Mouse (Mus musculus) intestine, postnatal 0 days (tissue): ENCODE data around the gene Nphp3. TPM values are rescaled to one million over a fixed set of nuclear protein-coding genes. Genes with fewer than 3 reads are reported as not detected.

ENCODE experiments used
- ATAC-seq: fragments of 200-750 bp; cut with Nextera tagmentation; 2 replicates; pipeline ENCODE4 v1.8.0; 2017; ENCODE audit warnings: mild to moderate bottlenecking, moderate TSS enrichment, moderate library complexity
- H3K27ac ChIP-seq: fragments of 300-500 bp; sonication (generic); 2 replicates; pipeline ENCODE4 v1.5.1; 2014; ENCODE audit warnings: mild to moderate bottlenecking, low read depth, low read length, moderate library complexity
- H3K27me3 ChIP-seq: fragments of 300-500 bp; sonication (generic); replicated peaks from 2 replicates; pipeline ENCODE4 v1.6.1; 2014; ENCODE audit warnings: low read length, mixed read lengths; ENCODE audit not compliant: control insufficient read depth, insufficient read depth
- H3K36me3 ChIP-seq: fragments of 300-500 bp; sonication (generic); 2 replicates; pipeline ENCODE4 v1.6.1; 2014; ENCODE audit warnings: mild to moderate bottlenecking, moderate library complexity; ENCODE audit not compliant: control insufficient read depth, insufficient read depth
- H3K4me1 ChIP-seq: fragments of 300-500 bp; sonication (generic); replicated peaks from 2 replicates; pipeline ENCODE4 v1.6.1; 2014; ENCODE audit warnings: antibody characterized with exemption, low read length, mixed read lengths; ENCODE audit not compliant: control insufficient read depth, insufficient read depth
- H3K4me2 ChIP-seq: fragments of 300-500 bp; sonication (generic); replicated peaks from 2 replicates; pipeline ENCODE4 v1.6.1; 2014; ENCODE audit warnings: low read depth, mild to moderate bottlenecking, moderate library complexity
- H3K4me3 ChIP-seq: fragments of 300-500 bp; sonication (generic); 2 replicates; pipeline ENCODE4 v1.5.1; 2014; ENCODE audit warnings: low read depth, low read length
- H3K9ac ChIP-seq: fragments of 300-500 bp; sonication (generic); 2 replicates; pipeline ENCODE4 v1.6.1; 2014; ENCODE audit warnings: mild to moderate bottlenecking, low read depth, low read length
- H3K9me3 ChIP-seq: fragments of 300-500 bp; sonication (generic); 2 replicates; pipeline ENCODE4 v1.6.1; 2016; ENCODE audit warnings: mixed run types; ENCODE audit not compliant: control insufficient read depth
- CTCF ChIP-seq: sonication (generic); IDR thresholded peaks from 2 replicates; pipeline ENCODE4 v1.5.1; 2016; ENCODE audit warnings: low read depth, mild to moderate bottlenecking, control low read depth, antibody characterized with exemption, moderate library complexity
- WGBS: fragments of 180-500 bp; shearing (Covaris S2); extraction: QIAGEN DNeasy Blood & Tissue Kit; methylation state at CpG from one replicate; pipeline ENCODE4 v1.1.7; 2014; 5-methylcytosine and 5-hydroxymethylcytosine counted together
- polyA plus RNA-seq: library from polyadenylated mRNA; unstranded; fragments of >200 nt; fragmentation: Nextera tagmentation; extraction: Ambion mirVana; gene quantifications from 2 replicates; pipeline ENCODE4 v1.2.1, GENCODE M21; 2015

Nphp3 gene
- 0.96 and 1.3 TPM in 2 replicates for polyA plus RNA-seq

- Histone ChIP-seq H3K27me3 (no peaks in the 10 kb centered on the region), H3K4me2 (peak within 1 kb of the TSS; percentile 74), H3K27ac (peak within 1 kb of the TSS; percentile 65; the same call in 1 of the 2 replicates), H3K4me1 (no peaks in the 10 kb centered on the region; the same call in 1 of the 2 replicates), H3K36me3 (no peaks in the 10 kb centered on the region; the same call in 1 of the 2 replicates), H3K4me3 (peak within 1 kb of the TSS; percentile 50), H3K9me3 (no peaks in the 10 kb centered on the region), H3K9ac (peak within 1 kb of the TSS; percentile 48)
- no peak for TF ChIP-seq CTCF
- peak; percentile 97 for ATAC-seq
- WGBS: under 1% methylated on average over 55 of the region's 55 CpGs
Measured at GRCm38 (mm10) chr9:104001921-104002859, at the start of gene Nphp3. Gene Nphp3 (plus strand): TSS chr9:104002544.

DNA sequence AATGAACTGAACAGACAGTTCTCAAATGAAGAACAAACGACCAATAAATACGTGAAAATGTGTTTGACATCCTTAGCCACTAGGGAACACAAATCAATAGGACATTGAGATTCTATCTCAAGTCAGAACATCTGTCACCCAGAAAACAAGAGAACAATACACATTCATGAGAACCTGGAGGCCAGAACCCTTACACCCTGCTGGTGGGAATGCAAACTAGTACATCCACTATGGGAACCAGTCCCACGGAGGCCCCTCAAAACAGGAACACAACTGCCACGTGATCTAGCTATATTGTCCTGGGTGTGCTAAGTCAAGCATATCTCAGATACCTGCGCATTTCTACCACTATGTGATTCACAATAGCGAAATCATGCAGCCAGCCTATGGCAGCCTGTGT lies 43.6 kb upstream of the Nphp3 start:
- H3K9me3 ChIP-seq: no peaks in the 10 kb centered on the region
- TF ChIP-seq CTCF: no peak
- H3K4me2 ChIP-seq: no peak overlapping the region
- no peak overlapping the region for H3K4me3 ChIP-seq
- ATAC-seq: no peak
- H3K27me3 ChIP-seq: no peaks in the 10 kb centered on the region
- no peak overlapping the region for H3K9ac ChIP-seq
- no peaks in the 10 kb centered on the region for H3K4me1 ChIP-seq
- WGBS: 66% methylated on average over 6 of the region's 6 CpGs
- no peaks in the 10 kb centered on the region for H3K36me3 ChIP-seq
- H3K27ac ChIP-seq: no peak overlapping the region

GRCm38 (mm10) chr9:103959989-103960388 lies 42.4 kb upstream of the Nphp3 start:
- Histone ChIP-seq H3K4me3 (no peak overlapping the region), H3K4me2 (no peak overlapping the region), H3K4me1 (no peaks in the 10 kb centered on the region), H3K9ac (no peak overlapping the region), H3K36me3 (no peaks in the 10 kb centered on the region), H3K27me3 (no peaks in the 10 kb centered on the region), H3K9me3 (no peaks in the 10 kb centered on the region), H3K27ac (no peak overlapping the region)
- TF ChIP-seq CTCF: no peak
- no peak for ATAC-seq
- 78% methylated on average over 10 of the region's 10 CpGs for WGBS

DNA sequence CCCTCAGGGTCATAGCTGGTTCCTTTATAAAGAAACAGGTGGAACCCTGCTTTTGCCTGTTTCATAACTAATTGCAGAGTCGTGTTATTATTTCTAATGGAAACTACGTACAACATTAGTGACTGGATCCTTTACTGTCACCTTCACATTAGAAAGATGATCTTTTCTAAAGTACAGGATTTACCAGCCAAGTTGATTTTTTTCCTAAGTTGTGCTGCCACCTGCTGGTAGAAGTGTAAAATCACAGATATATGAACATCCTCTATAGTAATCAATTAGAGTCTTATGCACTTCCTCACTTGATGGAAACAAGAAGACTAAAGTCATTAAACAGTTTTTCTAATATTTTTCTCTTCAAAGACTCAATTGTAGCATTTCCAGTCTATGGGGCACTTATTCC lies 5.8 kb upstream of the Nphp3 start:
- Histone ChIP-seq H3K27ac (no peak overlapping the region), H3K9ac (no peak overlapping the region), H3K4me3 (no peak overlapping the region), H3K4me2 (no peak overlapping the region), H3K4me1 (no peaks in the 10 kb centered on the region), H3K27me3 (no peaks in the 10 kb centered on the region), H3K9me3 (no peaks in the 10 kb centered on the region), H3K36me3 (no peaks in the 10 kb centered on the region)
- ATAC-seq: no peak
- peak; percentile 74 for TF ChIP-seq CTCF
- WGBS: 11% methylated on average over 2 of the region's 2 CpGs

DNA sequence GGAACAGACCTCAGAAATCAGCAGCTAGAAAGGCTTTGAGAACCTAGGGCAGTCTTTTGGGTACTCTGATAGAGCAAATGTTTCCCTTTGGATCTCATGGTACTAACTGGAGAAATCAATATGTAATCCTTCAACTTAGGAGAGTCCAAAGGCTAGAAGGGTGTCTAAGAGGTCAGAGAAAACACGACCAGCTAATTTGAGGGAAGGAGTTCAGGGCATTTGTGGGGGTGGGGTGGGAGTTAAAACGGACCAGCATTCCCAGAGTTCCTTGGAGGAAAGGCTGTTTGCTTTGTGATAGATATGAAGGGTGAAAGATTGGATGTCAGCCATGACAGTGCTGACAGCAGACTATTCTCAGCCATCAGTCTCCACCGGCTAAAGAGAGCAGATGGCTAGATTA lies 1.7 kb upstream of the Nphp3 start:
- H3K4me1 ChIP-seq: no peaks in the 10 kb centered on the region; the same call in 1 of the 2 replicates
- WGBS: 32% methylated on average over 3 of the region's 3 CpGs
- no peaks in the 10 kb centered on the region for H3K9me3 ChIP-seq
- H3K27ac ChIP-seq: no peak overlapping the region
- H3K36me3 ChIP-seq: no peaks in the 10 kb centered on the region; the same call in 1 of the 2 replicates
- ATAC-seq: no peak
- no peak for TF ChIP-seq CTCF
- no peak overlapping the region for H3K4me2 ChIP-seq
- H3K27me3 ChIP-seq: no peaks in the 10 kb centered on the region
- H3K9ac ChIP-seq: no peak overlapping the region
- no peak overlapping the region for H3K4me3 ChIP-seq

DNA sequence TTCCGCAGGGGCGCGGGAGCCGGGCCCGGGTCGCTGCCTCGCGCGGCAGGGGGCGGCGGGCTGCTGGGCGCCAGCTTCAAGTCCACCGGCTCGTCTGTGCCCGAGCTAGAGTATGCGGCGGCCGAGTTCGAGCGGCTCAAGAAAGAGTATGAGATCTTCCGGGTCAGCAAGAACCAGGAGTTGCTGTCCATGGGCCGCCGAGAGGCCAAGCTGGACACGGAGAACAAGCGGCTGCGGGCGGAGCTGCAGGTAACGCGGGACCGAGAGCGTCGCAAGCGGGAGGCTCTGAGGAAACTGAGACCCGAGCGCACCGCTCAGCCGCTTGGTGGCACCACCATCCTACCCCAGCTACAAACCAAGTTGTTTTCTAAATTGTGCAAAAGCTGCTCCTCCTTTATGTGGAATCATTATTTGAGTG lies 578 bp downstream of the Nphp3 start:
- Histone ChIP-seq H3K27ac (peak overlapping the region; percentile 65; the same call in 1 of the 2 replicates), H3K4me2 (peak overlapping the region; percentile 74), H3K27me3 (no peaks in the 10 kb centered on the region), H3K4me1 (no peaks in the 10 kb centered on the region; the same call in 1 of the 2 replicates), H3K9me3 (no peaks in the 10 kb centered on the region), H3K36me3 (no peaks in the 10 kb centered on the region; the same call in 1 of the 2 replicates), H3K4me3 (peak overlapping the region; percentile 50), H3K9ac (peak overlapping the region; percentile 31)
- ATAC-seq: peak; percentile 46
- WGBS: under 1% methylated on average over 37 of the region's 37 CpGs
- peak; percentile 82 for TF ChIP-seq CTCF
